Mouse (Mus musculus) adrenal gland, adult 2 months (tissue): ENCODE data around the gene Galk1. TPM values are rescaled to one million over a fixed set of nuclear protein-coding genes. Genes with fewer than 3 reads are reported as not detected.
A peak's percentile ranks its signal among the peaks of the same experiment; 100 is the strongest.

Experiments used
- DNase-seq: peaks from one replicate; pipeline ENCODE4 v3.0.0; 2021
- polyA plus RNA-seq: library from polyadenylated mRNA; depleted of rRNA; stranded (reverse); fragments of >200 nt; gene quantifications from 2 replicates; pipeline ENCODE4 v1.2.3, GENCODE M21; 2012
- total RNA-seq, 2 experiments: library from RNA; stranded (reverse); gene quantifications; 2 replicates each; pipeline ENCODE4 v1.2.3; 2021

Gene Galk1
- total and polyA plus RNA-seq, 3 experiments: 30.6 to 68.6 (median 45.6) TPM

DNA sequence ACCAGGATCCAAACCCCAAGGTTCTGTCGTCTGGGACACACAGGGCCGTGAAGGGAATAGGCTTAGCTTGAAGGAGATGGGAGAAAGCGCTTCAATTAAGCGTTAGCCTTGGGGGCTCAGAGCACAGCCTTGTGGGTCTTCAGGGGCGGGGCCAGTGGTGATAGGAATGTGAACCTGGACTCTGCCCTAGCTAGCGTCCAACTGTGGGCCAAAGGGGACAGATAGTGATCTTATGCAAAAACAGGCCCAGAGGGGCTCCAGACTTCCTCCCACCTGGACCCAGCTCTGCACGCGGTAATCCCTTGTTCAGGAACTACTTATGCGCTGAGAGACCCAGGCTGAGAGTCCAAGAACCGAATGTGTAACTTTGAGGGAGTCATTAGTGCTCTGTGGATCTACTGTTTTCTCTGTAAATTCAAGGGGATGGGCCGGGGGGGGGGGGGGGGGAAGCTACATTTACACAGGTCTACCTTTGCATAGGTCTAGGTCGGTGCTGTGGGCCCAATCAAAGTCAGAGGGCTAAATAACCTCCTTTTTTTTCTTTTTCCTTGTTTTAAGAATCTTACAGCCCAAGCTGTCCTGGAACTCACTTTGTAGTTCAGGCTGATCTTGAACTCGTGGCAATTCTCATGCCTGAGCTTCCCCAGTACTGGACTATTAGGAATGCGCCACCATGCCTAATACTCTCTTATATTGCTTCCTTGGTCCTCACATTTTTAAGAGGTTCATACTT is 824 bp downstream of the Galk1 start:
- no peak for DNase-seq

- DNase-seq: no peak
These were observed 1.6 kb downstream of the Galk1 start for GRCm38 (mm10) chr11:116010948-116011347.

DNA sequence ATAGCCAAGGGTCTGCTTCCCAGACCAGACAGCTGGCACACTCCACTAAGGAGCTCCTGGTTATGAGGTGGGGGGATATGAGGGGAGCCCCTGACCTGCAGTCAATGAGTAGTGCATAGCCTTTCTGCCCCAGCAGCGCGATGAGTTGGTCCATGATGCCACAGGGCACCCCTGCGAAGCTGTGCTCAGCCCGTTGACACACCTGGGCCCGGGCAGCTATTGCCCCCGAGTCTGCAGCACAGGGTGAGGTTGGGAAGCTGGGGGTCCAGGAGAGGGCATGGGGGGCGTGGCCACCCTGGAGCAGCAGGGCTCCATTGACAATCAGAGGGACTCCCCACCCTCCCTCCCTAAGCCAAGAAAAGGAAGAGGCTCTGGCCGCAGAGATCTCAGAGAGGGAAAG is 2.4 kb downstream of the Galk1 start:
- no peak for DNase-seq

- no peak for DNase-seq
These were observed 2.9 kb downstream of the Galk1 start for GRCm38 (mm10) chr11:116009661-116010060.

DNA sequence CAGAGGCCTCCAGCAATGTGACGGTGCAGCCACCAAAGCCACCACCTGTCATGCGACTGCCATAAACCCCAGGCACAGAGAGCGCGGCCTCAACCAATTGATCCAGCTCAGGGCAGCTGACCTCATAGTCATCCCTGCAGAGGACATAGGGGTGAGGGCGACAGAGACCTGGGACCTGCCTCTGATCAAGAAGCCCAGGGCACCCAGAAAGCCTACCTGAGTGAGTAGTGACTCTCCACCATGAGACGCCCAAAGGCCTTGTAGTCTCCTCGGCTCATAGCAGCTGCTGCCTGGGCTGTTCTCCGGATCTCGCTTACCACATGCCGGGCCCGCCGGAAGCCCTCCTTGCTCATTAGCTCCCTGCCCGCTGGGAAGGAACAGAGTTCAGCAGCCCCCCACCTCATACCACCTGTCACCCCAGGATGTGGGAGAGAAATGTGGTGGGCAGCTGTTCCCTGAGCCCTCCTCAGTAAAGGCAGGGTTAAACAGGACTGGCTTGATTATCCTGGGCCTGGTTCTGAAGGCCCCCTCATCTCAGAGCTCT is 3.6 kb downstream of the Galk1 start:
- DNase-seq: no peak

- no peak for DNase-seq
These were observed 4.1 kb downstream of the Galk1 start for GRCm38 (mm10) chr11:116008411-116008810.

DNA sequence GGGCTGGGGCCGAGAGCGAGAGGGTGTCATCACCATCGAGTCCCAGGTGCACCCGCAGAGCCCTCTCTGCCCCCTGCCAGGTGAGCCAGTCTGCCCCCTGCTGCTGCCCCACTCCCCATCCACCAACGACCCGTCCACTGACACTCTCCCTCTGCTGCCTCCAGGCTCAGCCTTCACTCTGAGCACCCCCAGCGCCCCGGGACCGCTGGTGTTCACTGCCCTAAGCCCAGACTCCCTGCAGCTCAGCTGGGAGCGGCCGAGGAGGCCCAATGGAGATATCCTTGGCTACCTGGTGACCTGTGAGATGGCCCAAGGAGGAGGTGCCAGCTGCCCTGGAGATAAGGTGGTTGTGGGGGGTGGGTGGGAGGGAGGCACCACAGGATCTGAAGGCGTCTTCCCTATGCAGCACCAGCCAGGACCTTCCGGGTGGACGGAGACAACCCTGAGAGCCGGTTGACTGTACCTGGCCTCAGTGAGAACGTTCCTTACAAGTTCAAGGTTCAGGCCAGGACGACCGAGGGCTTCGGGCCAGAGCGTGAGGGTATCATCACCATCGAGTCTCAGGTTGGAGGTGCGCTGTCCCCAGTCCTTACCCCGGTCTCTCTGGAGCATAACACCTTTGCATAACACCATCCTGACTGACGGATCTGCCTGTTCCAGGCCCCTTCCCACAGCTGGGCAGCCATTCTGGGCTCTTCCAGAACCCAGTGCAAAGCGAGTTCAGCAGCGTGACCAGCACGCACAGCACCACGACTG is 5.2 kb downstream of the Galk1 start:
- no peak for DNase-seq

DNA sequence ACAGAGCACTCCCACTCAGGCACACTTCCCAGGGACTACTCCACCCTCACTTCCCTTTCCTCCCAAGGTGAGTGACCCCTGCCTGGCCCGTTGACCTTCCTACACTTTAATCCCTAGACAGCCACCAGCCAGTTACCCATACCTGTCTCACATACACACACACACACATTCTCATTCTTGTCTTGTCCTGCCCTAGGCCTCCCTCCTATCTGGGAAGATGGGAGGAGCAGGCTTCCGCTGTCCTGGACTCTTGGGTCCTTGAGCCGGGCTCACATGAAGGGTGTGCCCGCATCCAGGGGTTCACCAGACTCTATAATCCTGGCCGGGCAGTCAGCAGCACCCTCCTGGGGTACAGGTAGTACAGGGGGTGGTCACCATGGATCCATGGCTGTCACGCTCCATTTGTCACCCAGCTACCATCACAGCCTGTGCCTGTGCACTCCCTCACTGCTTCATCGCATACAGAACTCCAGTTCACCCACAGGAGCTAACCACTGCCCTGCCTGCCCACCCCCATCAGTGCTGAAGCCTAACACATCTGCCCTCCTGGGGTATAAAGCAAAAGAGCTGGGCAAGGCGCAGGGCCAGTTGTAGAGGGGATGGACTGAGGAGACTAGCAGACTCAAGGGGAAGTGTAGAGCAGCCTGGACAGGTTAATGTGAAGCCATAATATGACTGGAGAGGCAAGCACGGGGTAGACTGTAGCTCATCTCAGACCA is 6.7 kb downstream of the Galk1 start:
- no peak for DNase-seq

GRCm38 (mm10) chr11:116004840-116005700 is 7.4 kb downstream of the Galk1 start:
- DNase-seq: peak; percentile 90

DNA sequence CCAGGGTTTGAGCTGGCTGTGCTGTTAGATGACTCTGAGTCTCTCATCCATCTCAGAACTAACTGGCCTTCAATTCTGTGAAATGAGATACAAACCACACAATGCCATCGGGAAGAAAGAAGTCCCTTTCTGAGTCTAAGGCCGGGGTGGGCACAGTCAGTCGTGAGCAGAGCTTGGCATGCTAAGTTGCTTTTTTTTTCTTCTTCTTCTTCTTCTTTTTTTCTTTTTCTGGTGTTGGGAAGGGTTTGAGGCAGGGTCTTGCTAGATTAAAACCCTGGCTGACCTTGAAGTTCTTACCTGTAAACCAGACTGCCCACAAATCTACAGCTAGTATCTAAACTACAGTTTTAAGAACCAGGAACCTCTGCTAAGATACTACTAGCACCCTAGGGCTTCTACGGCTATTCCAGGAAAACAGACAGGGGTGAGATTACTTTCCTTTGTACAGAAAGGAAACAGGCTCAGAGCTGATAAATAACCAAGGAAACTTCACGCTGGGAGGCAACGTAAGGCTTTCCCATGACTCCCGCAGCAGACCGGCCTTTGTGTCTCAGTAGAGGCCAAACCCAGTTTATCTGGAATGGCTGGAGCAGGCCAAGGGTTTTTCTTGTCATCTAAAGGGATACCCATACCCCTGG is 8.2 kb downstream of the Galk1 start:
- no peak for DNase-seq

DNA sequence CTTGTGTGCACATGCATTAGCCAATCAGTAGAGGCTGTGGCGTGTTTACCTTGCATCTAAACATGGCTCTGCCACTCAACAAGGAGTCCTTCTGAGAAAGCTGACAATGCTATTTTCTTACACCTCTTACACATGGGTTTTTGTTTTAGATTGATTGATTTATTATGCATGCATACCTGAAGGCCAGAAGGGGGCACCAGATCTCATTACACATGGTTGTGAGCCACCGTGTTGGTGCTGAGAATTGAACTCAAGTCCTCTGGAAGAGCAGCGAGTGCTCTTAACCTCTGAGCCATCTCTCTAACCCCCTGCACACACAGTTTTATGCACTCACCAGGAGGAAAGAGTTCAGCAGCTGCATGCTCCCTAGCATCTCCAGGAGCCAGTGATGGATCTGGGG is 9.6 kb downstream of the Galk1 start:
- no peak for DNase-seq

GRCm38 (mm10) chr11:116001725-116002124 is 10.8 kb downstream of the Galk1 start:
- DNase-seq: no peak

GRCm38 (mm10) chr11:116000607-116001006 is 11.9 kb downstream of the Galk1 start:
- DNase-seq: no peak

GRCm38 (mm10) chr11:115999538-116000143 is 12.9 kb downstream of the Galk1 start:
- DNase-seq: peak; percentile 65

DNA sequence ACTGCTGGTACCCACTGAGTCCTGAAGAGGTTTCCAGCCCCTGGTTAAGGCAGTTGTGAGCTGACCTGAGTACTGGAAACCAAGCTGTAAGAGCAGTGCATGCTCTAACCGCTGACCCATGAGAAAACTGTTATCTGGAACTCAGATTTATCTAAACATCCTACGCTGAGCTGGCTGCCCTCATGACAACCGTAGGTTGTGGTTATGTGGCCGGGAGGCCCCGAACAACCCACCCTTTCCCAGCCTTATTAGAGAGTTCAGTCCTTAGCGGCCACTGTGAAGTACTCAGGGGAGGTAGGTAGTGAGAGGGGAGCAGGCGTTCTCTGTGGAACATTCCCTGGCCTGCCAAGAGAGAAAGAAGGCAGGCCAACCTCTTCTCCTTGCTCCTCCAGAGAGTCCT is 13.5 kb downstream of the Galk1 start:
- no peak for DNase-seq

GRCm38 (mm10) chr11:115997662-115998061 is 14.9 kb downstream of the Galk1 start:
- no peak for DNase-seq

GRCm38 (mm10) chr11:115997047-115997446 is 15.5 kb downstream of the Galk1 start:
- no peak for DNase-seq

GRCm38 (mm10) chr11:115995256-115995655 is 17.3 kb downstream of the Galk1 start:
- peak; percentile 40 for DNase-seq

GRCm38 (mm10) chr11:115992098-115992497 is 20.4 kb downstream of the Galk1 start:
- no peak for DNase-seq

- DNase-seq: no peak
These were observed 22.8 kb downstream of the Galk1 start for GRCm38 (mm10) chr11:115989686-115990085.

DNA sequence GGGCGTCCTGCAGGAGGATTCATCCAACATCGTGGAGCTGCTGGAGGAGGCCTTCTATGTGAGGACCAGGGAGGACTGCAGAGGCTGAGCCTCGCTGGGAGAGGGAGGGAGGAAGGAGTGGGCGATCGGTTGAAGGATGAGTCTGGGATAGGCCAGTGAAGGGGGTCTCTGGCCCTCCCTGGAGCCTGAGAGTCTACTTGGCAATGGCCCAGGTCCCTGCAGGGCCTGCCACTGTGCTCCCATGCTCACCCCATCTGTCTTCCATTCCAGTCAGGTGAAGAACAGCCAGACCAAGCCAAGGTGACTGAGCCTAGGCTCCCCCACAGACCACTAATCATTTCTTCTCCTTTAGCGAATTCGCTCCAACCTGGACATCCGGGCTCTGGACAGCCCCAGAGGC is 29.2 kb downstream of the Galk1 start:
- DNase-seq: no peak
